Mouse (Mus musculus) spleen, adult 2 months (tissue): ENCODE results near the gene Hhatl.

ENCODE experiments used
- CTCF ChIP-seq: fragments of 200-500 bp; IDR thresholded peaks from 2 replicates; pipeline ENCODE4 v1.5.1; 2011; ENCODE audit warnings: mild to moderate bottlenecking, inconsistent platforms; ENCODE audit not compliant: insufficient read depth, insufficient read length, insufficient replicate concordance; ENCODE audit errors: extremely low read depth
- POLR2A ChIP-seq: fragments of 200-500 bp; IDR thresholded peaks from 2 replicates; pipeline ENCODE4 v1.6.1; 2011; ENCODE audit warnings: low read depth, low read length, inconsistent platforms

- TF ChIP-seq CTCF (no peak), POLR2A (no peak)
These were observed 27.0 kb downstream of the Hhatl start for GRCm38 (mm10) chr9:121765166-121765855.
